Mouse (Mus musculus) megakaryocyte, adult 5-6 weeks (primary cell): ENCODE data around the gene Ccnyl1. TPM values are rescaled to one million over a fixed set of nuclear protein-coding genes. Genes with fewer than 3 reads are reported as not detected.
A peak's percentile ranks its signal among the peaks of the same experiment; 100 is the strongest.

Experiments used
- ATAC-seq: 2 replicates; pipeline ENCODE4 v1.8.0; 2016; ENCODE audit warnings: mild to moderate bottlenecking, inconsistent platforms; ENCODE audit not compliant: poor library complexity, severe bottlenecking
- total RNA-seq, 2 experiments: library from RNA; stranded (forward) in 1 of 2; stranded (reverse) in 1 of 2; fragments of 153-499, 151-499 nt in 1 of 2; fragments of 221-1000, 200-1000 nt in 1 of 2; gene quantifications; 2 replicates each; pipeline versions ENCODE4 v1.2.3 to v1.2.4; 2015 to 2017

Gene Ccnyl1
- total RNA-seq, 2 experiments from 2014 or later, result 10.6 to 11.1 TPM

- ATAC-seq, result no peak
Measured at GRCm38 (mm10) chr1:64695156-64695555, 4.9 kb downstream of the Ccnyl1 start.

DNA sequence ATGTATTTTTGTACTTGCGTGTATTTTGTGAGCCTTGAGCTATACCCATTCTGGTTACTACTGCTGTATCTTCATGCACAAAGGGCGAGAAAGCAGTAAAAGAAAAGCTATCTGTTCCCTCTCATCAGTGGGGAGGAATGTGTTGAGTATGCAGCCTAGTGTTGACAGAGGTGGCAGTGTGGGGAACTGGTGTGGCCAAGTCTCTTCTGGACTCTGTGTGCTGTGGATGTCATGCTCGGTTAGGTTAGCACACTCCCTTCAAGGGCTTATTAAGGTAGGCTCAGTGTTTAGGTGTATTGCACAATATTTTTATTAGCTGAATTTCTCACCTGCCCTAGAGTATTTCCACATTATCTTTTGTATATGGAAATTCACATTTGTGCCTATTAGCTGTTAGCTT lies 11.5 kb downstream of the Ccnyl1 start:
- ATAC-seq, result no peak

DNA sequence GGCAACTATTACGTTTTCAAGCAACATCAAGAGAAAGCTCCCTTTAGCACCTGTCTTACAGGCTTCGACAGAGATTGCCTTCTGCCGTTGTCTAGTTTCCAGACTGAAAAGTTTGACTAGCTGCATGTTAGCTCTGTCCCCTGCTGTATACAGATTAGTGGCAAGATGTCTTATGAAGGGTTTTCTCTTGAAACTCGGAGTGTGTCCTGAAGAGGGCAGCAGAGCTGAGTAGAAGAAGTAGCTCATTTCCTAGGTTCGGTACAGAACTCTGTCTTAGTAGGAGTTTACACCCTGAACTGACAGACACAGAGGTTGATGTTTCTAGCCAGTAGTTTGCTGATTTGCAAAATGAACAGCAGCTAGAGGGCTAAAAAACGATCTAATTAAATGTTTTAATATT lies 15.0 kb downstream of the Ccnyl1 start:
- ATAC-seq, result peak; percentile 92

- no peak for ATAC-seq
Measured at GRCm38 (mm10) chr1:64706610-64707009, 16.4 kb downstream of the Ccnyl1 start.

DNA sequence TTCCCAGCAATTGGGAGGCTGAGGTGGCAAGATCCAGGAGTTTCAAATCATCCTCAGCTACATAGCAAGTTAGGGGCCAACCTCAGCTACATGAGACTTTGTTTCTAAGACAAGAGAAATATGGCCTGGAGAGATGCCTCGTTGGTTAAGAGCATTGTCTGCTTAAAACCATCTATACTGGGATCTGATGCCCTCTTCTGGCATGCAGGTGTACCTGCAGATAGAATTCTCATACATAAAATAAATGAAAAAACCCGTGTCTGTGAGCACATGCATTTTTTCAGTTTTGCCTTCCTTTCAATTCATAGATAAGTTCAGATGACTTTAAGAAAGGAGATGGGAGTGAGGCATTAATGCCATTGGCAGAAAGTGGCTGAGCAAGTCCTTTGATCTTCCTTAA lies 19.6 kb downstream of the Ccnyl1 start:
- ATAC-seq, result peak; percentile 64

DNA sequence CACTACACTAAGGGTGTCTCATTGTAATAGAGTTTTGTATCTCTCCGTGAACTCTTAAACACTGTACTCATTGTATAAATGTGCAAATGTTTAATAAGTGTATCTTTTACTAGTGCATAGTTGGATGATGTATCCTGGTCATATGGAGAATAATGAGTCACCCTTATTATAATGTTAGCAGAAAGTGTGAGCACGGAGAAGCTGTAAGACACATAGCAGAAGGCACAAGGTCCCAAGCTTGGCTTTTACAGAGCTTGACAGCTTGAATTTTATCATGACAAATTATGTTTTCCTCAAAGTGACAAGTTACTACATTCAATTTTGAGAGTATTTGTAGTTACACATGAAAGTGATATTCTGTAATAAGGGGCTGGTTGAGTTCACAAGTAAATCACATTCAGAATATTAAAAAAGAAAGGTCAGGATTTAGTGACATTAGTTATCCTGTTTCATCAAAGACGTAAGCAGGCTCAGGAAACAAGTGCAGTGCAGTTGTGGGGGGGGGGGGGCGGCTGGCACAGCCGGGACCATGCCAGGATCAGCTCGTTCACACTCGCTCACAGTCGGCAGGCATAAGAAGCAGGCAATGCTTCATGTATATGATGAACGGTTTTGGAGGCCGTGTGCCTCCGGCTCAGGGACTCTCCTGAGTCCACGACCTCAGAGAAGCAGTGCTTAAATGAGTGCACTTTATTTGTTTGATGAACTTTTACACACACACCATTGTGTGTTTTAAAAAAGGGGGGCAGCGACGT lies 21.9 kb downstream of the Ccnyl1 start:
- no peak for ATAC-seq

- no peak for ATAC-seq
Measured at GRCm38 (mm10) chr1:64715458-64715857, 25.2 kb downstream of the Ccnyl1 start.

GRCm38 (mm10) chr1:64716589-64717304 lies 26.5 kb downstream of the Ccnyl1 start:
- ATAC-seq, result no peak

DNA sequence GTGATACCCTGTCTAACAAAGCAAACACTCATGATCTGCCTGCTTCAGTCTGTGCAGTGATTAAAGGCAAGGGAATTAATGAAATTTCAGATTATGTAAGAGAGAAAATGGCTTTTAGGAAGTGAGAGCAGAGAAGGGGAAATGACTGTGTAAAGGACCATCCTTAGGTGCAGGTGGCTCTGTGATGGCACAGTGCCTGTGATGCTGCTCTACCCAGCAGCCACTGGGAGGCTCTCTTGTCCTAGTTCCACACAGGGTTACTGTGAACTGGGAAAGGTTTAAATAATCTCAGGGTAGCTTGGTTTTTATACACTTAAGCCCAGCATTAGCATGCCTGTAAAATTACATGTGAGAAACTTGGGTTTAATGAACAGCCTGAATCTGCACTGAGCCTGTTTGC lies 27.2 kb downstream of the Ccnyl1 start:
- peak; percentile 97 for ATAC-seq

- ATAC-seq, result no peak
Measured at GRCm38 (mm10) chr1:64721034-64721587, 30.9 kb downstream of the Ccnyl1 start.

- ATAC-seq, result no peak
Measured at GRCm38 (mm10) chr1:64730046-64730445, 39.8 kb downstream of the Ccnyl1 start.

- no peak for ATAC-seq
Measured at GRCm38 (mm10) chr1:64731341-64732020, 41.2 kb downstream of the Ccnyl1 start.

DNA sequence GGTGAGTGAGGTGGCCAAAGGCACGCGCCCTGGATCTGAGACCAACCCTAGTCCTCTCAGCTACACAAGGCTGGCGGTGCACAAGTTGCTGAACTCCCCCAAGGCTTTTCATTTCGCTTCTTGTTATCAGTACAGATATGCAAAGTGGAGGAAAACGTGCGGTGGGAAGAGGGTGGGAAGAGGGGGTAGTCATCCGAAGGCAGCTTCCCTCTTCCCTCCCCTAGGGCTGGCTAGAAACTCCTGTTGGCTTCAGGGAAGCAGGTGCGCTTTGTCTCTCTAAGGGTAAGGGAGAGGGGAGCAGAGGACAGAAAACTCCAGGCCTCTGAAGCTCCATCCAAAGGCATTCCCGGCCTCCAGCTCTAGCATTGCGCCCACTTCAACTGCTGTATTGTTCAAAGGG lies 41.9 kb downstream of the Ccnyl1 start:
- no peak for ATAC-seq

- no peak for ATAC-seq
Measured at GRCm38 (mm10) chr1:64732637-64733200, 42.5 kb downstream of the Ccnyl1 start.

- no peak for ATAC-seq
Measured at GRCm38 (mm10) chr1:64733453-64734245, 43.4 kb downstream of the Ccnyl1 start.

DNA sequence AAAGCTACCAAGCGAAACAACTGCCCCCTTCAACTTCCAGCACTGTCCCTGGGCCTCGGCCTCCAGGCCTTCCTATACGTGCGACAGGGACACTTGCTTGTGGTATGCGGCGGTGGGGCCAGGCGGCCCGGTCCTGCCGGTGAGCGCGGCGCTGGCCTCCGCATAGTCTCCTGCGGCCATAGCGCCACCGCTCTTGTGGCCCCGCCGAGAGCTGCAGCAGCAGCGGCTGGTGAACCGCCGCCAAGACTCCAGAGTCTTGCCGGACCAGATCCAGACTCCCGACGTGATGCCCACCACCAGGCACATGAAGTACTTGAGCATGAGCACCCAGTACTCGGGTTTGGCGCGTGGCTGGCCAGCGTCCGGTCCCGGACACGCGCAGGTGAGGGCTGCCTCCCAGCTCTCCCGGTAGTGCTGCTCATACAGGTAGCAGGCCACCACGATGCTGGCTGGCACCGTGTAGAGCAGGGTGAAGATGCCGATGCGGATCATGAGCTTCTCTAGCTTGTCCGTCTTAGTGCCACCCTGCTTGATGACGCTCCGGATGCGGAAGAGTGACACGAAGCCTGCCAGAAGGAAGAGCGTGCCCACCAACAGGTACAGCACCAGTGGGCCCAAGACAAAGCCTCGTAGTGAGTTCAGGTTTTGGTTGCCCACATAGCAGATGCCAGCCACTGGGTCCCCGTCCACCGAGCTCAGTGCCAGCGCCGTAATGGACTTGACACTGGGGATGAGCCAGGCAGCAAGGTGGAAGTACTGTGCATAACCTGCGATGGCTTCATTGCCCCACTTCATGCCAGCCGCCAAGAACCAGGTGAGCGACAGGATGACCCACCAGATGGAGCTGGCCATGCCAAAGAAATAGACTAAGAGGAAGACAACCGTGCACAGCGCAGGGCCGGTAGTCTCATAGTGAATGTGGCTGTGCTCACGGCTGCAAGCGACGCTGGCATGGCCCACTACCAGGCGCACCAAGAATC lies 44.8 kb downstream of the Ccnyl1 start:
- no peak for ATAC-seq

DNA sequence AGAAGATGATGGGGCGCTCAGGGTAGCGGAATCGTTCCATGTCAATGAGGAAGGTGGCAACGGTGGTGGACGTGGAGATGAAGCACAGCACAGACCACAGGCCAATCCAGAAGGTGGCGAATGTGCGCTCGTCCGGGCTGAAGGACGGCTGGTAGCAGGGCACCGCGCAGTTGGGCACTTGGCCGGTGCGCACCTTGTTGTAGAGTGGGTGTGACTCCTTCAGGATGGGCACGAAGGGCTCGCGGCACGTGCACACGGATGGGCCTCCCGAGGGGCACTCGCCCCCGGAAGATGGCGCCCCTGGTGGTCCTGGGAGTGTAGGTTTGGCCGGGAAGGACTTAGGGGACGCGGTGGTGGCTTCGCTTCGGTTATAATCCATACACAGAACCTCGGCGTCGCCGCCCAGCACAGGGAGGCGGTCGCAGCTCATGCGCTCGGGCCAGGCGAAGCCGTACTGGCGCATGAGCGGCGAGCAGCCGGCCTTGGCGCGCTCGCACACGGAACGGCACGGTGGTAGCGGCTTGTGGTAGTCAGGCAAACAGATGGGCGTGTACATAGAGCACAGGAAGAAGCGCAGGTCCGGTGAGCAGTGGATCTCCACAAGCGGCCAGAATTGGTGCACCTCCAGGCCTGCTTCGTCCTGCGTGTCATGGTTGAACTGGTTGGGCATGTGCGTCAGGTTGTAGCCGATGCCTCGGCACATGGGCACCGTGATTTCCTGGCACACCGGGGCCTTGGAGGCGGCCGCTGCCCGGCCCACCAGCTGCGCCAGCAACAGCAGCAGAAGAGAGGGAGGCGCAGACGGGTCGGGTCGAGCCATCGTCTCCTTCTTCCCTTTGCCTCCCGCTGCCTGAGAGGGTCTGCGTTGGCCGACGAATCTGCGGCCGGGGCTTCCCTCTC lies 45.8 kb downstream of the Ccnyl1 start:
- ATAC-seq, result peak; percentile 33
